In the genomic region with DNA sequence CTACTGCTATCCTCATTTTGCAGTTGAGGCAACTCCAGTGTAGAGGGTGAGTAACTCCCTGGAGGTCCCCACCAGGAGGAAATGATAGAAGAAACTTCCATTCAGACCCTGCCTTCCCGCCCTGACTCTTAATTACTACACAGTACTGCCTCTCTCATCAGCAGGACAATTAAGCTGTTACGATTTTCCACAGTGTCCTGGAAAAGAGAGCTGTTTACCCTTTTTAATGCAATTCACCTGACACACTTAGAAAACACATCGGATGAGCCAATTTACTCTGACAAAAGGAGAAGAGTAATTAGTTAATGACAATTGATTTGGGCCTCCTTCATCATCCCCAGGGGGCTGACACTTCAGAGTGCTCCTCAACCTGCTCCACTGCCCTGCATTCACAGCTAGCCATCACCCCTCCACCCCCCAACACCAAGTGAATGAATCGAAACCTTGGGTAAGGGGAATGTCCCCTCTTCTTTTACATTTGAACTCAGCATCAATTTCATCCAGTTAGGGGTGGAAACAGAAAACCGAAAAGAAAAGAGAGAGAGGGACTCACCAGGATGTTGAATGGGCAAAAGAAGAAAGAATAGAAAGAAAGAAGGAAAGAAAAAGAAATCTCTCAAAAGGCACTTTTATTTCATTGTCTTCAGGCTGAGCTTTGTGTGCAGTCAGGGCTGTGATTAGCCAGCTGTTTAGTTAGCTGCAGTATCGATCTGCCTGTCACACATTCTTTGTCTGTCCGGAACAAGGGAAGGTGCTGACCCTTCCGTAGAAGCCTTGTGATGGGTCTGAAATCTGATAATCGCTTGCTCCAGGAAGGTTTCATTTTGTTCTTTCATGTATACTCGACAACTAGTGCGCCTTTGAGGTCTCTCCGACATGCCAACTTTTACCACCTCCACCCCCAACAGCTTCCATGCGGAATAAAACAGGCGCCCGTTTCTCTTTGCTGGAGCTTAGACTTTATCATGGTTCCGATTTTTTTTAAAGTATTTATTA, we compare ENCODE assay signal across 9 mouse cellular contexts.
A peak's percentile ranks its signal among the peaks of the same experiment; 100 is the strongest.
DNase-seq lines count a peak whose midpoint lies in the region; ATAC-seq and TF ChIP-seq lines count a peak whose summit lies in the region.
"Had no signal": no experiment of that assay in that cellular context is flagged by ENCODE, and none has a peak within 500 bp of the region (broad histone marks: within the 10 kb centered on the region; RNA-seq: fewer than 3 reads in every experiment).

No protein-coding gene starts in this region.

- WGBS in forebrain, embryonic 11.5 days = 2% methylated on average over 16 of the region's 16 CpGs
- WGBS in limb, embryonic 15.5 days = 14% methylated on average over 16 of the region's 16 CpGs
- 18% methylated on average over 16 of the region's 16 CpGs for WGBS in stomach, embryonic 14.5 days

- H3K9me3 ChIP-seq in forebrain, embryonic 11.5 days (ENCODE audit: control insufficient read depth, low read length) = no peaks in the 10 kb centered on the region
- no peaks in the 10 kb centered on the region for H3K9me3 ChIP-seq in limb, embryonic 15.5 days
- H3K9me3 ChIP-seq in stomach, embryonic 14.5 days (ENCODE audit: control insufficient read depth, low read depth, low read length) = no peaks in the 10 kb centered on the region

- no peak for TF ChIP-seq CTCF in left cerebral cortex, adult 2 months (IDR thresholded peaks at IDR 0.05)

- peak overlapping the region; percentile 50 for H3K4me2 ChIP-seq in forebrain, embryonic 11.5 days (ENCODE audit: low read depth, low read length, severe bottlenecking)
- H3K4me2 ChIP-seq in limb, embryonic 15.5 days = peak overlapping the region; percentile 43
- peak overlapping the region; percentile 31 for H3K4me2 ChIP-seq in stomach, embryonic 14.5 days (replicated peaks; ENCODE audit: low read depth, low read length)

- peak; percentile 85 for ATAC-seq in forebrain, embryonic 11.5 days (replicated peaks; ENCODE audit: low FRiP score)
- ATAC-seq in limb, embryonic 15.5 days (ENCODE audit: insufficient number of reproducible peaks, low FRiP score, low TSS enrichment, low read depth) = no peak
- 0 out of 2 replicates have a peak, but pooled peaks have one; percentile 49 for ATAC-seq in stomach, embryonic 14.5 days (ENCODE audit: insufficient number of reproducible peaks, insufficient read depth, low FRiP score, low read depth)

- H3K27ac ChIP-seq in left cerebral cortex, adult 2 months = no peak overlapping the region
- H3K27ac ChIP-seq in forebrain, embryonic 11.5 days (ENCODE audit: low read depth, low read length) = peak overlapping the region; percentile 50; the same call in 1 of the 2 replicates
- H3K27ac ChIP-seq in limb, embryonic 15.5 days = no peak overlapping the region
- H3K27ac ChIP-seq in stomach, embryonic 14.5 days (ENCODE audit: low read length) = no peak overlapping the region

- peaks cover 9% of the 10 kb centered on the region; the same call in 1 of the 2 replicates for H3K4me1 ChIP-seq in forebrain, embryonic 11.5 days (replicated peaks; ENCODE audit: control insufficient read depth, insufficient read depth, low read length)
- H3K4me1 ChIP-seq in limb, embryonic 15.5 days = 0 out of 2 replicates have a peak, but pooled peaks cover 3% of the 10 kb centered on the region
- 0 out of 2 replicates have a peak, but pooled peaks cover 5% of the 10 kb centered on the region for H3K4me1 ChIP-seq in stomach, embryonic 14.5 days (ENCODE audit: control insufficient read depth, insufficient read depth, low read length)

- DNase-seq in left cerebral cortex, adult 2 months (ENCODE audit: extremely low spot score in 1 of 2, low spot score in 2 of 2) = no peak
- no peak for DNase-seq in left cerebral cortex, postnatal 14 days (ENCODE audit: low spot score in 2 of 2)
- peak; percentile 53 for DNase-seq in forebrain, embryonic 11.5 days (ENCODE audit: low spot score)
- DNase-seq in ovary, postnatal 36 days (ENCODE audit: low spot score) = no peak
- no peak for DNase-seq in B cell, adult 2 months
- no peak for DNase-seq in gastrocnemius, postnatal 10 days
- DNase-seq: lung, postnatal 4 days had no signal

- peak overlapping the region; percentile 29 for H3K9ac ChIP-seq in forebrain, embryonic 11.5 days (ENCODE audit: low read length)
- H3K9ac ChIP-seq in limb, embryonic 15.5 days = no peak overlapping the region
- H3K9ac ChIP-seq in stomach, embryonic 14.5 days (replicated peaks; ENCODE audit: low read depth, low read length) = no peak overlapping the region

- H3K27me3 ChIP-seq in forebrain, embryonic 11.5 days (ENCODE audit: control insufficient read depth, insufficient read depth, low read length) = peaks cover 26% of the 10 kb centered on the region; the same call in 1 of the 2 replicates
- peaks cover 3% of the 10 kb centered on the region; the same call in 1 of the 2 replicates for H3K27me3 ChIP-seq in limb, embryonic 15.5 days
- no peaks in the 10 kb centered on the region for H3K27me3 ChIP-seq in stomach, embryonic 14.5 days (ENCODE audit: control insufficient read depth, insufficient read depth, low read length)

- peak overlapping the region; percentile 32 for H3K4me3 ChIP-seq in left cerebral cortex, adult 2 months
- H3K4me3 ChIP-seq in forebrain, embryonic 11.5 days (ENCODE audit: low read depth, low read length) = peak overlapping the region; percentile 24
- H3K4me3 ChIP-seq in limb, embryonic 15.5 days = peak overlapping the region; percentile 26
- H3K4me3 ChIP-seq in stomach, embryonic 14.5 days (ENCODE audit: low read depth, low read length) = peak overlapping the region; percentile 13

- intact Hi-C loops in left cerebral cortex, adult 2 months (cut with DNase I) = loop anchor here (2.0 kb wide), 1 partner anchor 78 kb away; no protein-coding TSS in a partner anchor
- intact Hi-C loops in left cerebral cortex, postnatal 14 days (cut with DNase I) = no loop called here

- no peaks in the 10 kb centered on the region for H3K36me3 ChIP-seq in forebrain, embryonic 11.5 days (ENCODE audit: control insufficient read depth, insufficient read depth, low read length)
- no peaks in the 10 kb centered on the region for H3K36me3 ChIP-seq in limb, embryonic 15.5 days
- H3K36me3 ChIP-seq in stomach, embryonic 14.5 days (ENCODE audit: control insufficient read depth, insufficient read depth, low read length) = no peaks in the 10 kb centered on the region
